Mouse (Mus musculus) c-Kit-negative CD71-positive TER-119-positive erythroid progenitor cells, embryonic 14.5 days (primary cell): ENCODE results near the gene Mafk.

Experiments
- DNase-seq: peaks from one replicate; pipeline ENCODE4 v3.0.0-alpha.2; 2013; ENCODE audit warnings: low read depth, low spot score

The Mafk gene

DNA sequence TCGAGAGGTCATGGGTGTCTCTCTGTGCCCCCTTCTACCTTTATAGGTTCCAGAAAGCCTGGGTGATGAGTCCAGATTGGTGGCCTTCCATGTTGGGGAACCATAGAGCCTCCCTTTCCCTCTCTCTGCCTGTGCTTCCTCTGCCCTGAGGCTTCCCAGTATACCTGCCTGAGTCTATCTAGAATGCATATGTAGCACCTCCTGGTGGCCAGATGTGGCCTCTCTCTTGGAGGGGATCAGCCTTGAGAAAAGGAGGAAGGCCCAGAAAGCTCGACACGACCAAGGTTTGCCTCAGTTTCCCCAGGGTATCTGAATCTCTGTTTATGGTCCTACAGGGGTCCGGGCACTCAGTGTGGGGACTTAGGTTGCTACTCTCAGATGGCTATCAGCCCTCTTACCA lies 27.5 kb downstream of the Mafk start:
- DNase-seq, result peak; percentile 76

DNA sequence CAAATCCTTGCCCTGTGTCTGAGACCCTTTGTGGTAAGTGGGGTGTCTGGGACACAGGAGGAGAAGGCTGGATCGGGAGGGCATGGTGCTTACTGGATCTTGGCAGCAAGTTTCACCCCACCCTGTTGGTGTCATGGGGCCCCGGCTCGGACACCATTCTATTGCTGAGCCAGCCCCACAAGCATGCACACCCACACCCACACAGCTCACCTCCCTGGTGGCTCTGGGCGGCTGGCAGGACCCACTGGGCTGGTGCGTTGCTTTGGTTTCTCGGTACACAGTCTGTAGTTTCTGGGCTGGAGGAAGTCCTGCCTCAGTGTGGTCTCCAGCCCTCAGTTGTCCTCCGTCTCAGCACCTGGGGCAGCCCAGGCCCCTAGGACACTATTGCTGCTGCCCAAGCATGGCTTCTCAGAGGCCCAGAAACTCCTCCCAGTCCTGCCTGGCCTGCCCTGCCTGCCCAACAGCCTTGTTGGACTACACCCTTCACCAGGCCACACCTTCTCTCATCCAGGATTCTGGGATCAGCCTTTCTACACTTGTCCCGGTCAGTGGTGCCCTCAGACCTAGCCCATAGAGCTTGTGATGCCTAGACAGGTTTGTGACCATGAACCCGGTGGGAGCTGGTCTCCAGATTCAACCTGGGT lies 28.3 kb downstream of the Mafk start, which contains the start of gene Tmem184a:
Gene Tmem184a (minus strand): TSS at position 380 of the 644 bp plus-strand sequence.
- no peak for DNase-seq

DNA sequence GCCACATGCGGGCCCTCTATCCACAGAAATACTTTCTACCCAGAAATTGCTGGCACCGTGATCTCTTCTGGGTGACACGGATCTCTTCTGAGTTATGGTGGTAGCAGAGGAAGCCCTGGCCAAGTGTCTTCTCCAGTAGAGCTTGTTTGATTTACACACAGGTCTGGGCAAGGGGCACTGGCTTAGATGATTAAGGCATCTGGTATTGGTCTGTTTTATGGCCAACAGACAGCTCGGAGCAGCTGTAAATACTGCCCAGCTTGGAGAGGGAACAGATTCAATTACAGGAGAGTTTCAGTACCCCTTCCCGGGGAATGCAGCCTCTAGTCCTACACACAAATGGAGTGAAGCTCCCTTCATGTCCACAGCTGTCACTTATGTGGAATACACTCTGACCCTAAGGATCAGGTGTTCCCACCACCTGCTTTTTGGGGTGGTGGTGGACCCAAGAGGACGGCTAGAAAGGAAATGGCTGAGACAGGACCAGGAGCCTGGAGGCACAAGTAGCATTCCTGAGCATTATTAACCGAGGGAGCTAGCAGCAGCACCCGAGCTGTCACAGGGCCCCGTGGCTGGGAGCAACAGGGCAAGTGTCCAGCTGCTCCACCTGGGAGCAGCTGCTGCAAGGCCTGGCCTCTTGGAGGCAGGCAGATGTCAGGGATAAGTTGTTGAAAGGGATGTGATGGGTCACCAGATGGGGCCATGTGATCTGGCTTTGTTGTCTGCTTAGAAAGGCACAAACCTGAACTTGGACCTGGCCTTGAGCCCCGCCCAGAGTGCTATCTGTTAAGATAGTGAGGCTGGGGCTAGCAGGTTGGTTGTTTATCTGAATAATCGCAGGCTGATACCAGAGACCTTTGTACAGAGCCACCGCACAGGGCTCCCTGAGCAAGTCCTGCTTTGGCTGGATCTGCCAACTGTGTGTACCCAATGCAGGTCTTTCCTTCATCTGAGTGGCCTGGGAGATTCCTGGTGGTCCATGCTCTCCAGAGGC lies 30.4 kb downstream of the Mafk start:
- DNase-seq, result no peak

DNA sequence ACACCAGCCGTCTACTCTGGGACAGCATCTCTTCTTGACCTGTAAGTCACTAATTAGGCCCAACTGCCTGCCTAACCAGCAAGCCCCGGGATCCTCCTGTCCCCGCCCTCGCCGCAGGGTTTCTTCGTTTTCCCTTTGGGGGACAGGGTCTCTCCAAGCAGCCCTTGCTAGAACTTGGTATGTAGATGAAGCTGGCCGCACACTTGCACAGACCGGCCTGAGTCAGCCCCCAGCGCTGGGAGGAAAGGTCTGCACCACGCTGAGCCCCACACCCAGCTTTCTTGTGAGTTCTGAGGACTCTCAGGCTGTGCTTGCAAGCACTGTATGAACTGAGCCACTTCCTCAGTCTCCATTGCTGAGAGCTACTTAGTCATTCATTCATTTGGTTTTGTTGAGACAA lies 33.2 kb downstream of the Mafk start:
- DNase-seq, result no peak

DNA sequence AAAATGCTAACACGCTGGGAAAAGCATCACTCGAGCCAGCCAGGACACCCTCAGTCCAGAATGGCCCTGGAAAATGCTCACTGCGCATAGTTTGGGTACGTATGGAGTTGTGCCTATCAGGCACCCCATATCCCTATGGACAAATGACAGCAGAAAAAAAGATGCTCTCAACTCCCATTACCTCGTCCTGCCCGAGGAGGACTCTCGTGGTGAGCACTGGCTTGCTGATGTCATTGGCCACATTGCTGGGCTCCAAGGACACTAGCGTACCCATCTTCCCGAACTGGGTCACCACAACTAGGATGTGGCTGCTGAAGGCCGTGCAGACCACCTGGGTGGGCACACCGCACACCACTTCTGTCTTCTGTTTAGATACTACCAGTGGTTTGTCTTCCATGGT lies 34.6 kb downstream of the Mafk start:
- DNase-seq, result no peak

DNA sequence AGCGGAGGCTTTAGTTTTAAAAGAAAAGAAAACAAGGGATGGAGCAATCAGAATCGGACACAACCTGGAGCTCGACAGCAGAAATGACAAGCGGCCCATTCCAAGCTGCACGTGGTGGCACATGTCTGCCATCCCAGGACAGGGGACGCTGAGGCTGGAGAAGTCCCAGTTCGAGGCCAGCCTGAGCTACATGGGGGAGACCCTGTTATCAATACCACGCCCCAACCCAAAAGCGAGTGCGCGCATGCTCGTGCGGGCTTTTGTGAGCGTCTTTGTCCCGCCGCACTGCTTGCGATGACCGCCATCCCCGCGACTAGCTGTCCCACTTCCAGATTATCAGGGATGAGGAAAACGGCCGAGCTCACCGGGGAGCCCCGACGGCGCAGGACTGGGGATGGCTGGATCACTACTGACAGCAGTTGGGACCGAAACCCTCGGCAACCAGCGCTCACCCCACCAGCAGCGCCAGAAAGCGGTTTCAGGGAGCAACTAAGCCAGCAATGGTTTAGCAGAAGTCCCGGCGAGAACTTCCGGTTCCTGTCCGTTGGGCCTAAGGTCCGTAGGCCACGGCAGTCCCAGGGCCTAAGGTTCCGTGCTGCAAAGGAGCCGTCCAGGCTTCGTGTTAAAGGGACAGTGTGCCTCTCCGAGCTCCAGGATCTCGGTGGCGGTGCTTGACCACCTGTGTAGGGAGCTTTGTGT lies 35.2 kb downstream of the Mafk start, which contains the start of the genes Gm26938 and Psmg3:
Gene Gm26938 (minus strand): TSS at position 51 of the 699 bp plus-strand sequence.
Gene Psmg3 (minus strand): TSS at position 529 of the 699 bp plus-strand sequence.
- DNase-seq, result peak; percentile 79

DNA sequence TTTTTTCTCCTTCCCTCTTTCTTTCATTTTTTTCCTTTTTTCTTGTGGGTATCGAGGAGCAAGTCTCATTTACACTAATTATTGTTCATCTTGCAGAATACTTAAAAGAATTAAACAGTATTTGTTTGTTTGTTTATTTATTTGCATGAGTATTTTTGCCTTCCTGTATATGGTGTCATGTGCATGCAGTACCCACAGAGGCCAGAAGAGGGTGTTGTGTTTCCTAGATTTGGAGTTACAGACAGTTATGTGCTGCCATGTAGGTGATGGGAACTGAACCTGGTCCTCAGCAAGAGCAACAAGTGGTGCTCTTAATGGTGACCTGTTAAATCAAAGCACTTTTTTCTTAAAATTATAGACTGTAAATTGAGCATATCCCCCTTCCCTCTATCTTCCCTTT lies 36.3 kb downstream of the Mafk start:
- DNase-seq, result no peak

DNA sequence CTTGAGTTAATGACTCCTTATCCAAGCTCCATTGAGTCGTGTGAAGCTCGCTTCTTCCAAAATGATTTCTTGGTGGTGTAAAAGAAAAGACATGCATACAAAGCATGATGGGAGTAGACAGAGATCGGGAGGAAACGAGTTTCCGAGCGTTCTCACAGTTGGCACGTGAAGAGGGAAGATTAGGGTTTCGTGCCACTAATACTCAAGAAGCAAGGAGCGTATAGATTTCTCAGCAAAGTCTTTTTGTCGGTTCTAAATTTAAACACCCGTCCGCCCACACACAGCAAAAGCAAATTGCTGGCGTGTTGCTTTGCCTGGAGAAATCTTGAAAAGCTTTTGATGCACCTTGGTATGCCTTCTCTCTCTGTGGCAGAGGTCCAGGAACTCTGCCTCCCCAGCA lies 38.1 kb downstream of the Mafk start:
- no peak for DNase-seq

DNA sequence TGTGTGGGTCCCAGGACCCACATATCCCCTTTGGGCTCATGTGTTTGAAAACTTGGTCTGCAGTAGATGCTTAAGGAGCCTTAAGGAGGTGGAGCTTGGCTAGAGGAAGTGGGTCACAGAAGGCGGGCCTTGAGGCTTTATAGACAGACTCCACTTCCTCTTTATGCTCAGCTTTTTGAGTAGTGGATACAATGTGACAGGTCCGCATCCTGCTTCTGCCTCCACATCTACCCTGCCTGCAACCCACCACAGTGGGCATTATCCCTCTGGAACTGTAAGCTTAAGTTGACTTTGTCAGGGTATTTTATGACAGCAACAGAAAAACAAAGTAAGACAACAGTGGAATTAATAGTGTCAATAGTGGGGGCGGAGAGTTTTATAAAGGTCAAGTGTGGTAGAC lies 39.4 kb downstream of the Mafk start:
- no peak for DNase-seq

DNA sequence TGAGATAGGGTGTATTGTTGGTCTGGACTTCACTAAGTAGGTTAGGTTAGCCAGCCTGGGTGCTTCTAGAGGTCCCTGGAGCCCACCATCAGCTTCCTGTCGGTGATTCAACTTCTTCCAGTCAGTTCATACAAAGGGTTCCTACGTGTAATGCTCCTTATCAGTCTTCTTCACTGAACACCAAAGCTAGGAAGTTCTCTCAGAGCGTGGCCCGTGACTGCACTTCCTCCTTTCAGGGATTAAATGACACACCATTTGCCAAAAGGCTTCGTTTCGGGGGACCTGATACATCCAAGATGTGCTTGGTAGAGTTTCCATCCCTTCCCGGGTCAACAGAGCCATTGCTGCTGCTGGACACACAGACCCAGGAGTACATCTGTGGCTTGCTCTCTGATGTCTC lies 40.8 kb downstream of the Mafk start:
- no peak for DNase-seq

DNA sequence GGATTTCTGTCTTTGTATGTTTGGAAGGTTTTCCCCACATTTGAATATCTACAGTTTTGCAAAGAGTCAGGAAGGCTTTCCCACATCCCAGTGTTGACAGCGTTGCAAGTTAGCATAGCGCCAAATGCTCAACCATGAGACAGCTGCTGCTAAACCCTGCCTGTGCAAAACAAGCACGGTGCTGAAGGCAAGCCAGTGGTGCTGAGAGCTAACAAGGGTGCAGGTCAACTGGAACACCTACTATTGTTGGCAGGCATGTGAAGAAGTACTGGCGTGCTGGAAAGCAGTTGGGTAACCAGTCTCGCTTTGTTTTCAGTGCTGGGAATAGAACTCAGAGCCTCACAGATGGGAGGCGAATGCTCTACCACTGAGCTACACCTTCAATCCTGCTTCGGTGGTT lies 44.4 kb downstream of the Mafk start:
- no peak for DNase-seq

DNA sequence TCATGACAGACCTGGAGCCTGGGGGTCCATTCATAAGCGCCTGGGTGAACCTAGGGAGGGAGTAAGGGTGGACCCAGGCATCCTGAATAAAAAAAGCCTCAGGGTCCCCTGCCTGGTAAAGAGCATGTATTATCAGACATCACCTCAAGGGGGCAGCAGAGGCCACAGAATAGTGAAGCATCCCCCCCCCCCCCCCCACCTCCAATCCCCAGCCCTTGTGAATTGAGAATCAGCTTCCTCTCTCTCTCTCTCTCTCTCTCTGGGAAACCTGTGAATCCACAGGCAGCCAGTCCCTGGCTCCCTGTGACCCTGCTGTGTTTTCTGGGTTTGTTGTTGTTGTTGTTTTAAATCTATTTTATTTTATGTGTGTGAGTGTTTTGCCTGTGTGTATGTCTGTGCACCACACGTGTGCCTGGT lies 47.2 kb downstream of the Mafk start:
- no peak for DNase-seq

DNA sequence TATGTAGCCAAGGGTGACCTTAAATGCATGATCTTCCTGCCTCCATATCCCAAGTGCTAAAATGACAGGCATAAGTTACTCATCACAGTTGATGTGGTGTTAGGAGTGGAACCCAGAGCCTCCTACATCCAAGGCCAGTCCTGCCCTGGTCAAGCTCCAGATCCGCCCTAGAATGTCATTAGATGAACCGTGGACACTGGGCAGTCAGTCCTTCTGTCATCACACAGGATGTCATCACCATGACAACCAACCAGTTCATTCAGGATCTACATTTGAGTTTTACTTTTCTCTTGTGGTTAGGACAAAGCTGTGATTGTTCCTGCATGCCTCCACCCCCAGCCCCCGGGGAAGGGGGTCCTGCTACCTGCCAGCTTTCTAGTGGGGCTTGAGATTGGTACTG lies 47.8 kb downstream of the Mafk start:
- no peak for DNase-seq

DNA sequence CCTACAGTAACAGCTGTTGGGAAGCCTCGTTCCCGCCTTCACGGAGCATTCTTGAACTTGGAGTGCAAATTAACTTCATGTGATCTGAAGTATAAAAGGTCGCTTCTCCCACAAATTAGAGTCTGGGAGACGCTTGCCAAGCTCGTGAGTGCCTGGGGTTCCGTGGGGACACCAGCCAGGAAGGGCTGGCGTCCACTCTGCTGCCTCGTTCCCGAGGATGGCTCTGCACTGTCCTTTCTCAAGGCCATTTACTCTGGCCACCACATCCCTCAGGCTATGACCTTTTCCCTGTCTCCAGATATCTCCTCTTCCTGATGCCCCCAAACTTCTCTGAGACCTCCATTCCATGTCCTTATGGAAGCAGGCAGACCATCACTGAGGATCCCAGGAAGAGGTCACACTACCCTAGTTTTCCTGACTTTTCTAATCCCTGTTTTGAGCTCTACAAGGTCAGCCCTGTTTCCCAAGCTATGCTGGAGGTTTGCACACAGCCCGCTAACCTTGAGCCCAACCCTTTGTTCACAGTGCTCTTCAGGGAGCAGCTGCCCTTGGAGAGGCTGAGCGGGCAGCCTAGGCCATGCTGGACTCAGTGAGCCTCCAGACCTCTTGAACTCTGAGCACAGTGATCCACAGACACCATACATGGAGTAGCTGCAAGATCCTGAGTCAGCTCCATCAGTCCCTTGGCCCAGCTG lies 58.5 kb downstream of the Mafk start:
- no peak for DNase-seq
